8 mouse cellular contexts compared by ENCODE assay signal in genomic region chr13:19618841-19619215, GRCm38 (mm10). TPM values are rescaled to one million over a fixed set of nuclear protein-coding genes. Genes with fewer than 3 reads are reported as not detected.
A peak's percentile ranks its signal among the peaks of the same experiment; 100 is the strongest.
DNase-seq lines count a peak whose midpoint lies in the region; ATAC-seq lines count a peak whose summit lies in the region.

No protein-coding gene starts in this region.

- H3K4me2 ChIP-seq in hindbrain, embryonic 15.5 days: peak overlapping the region; percentile 81
- H3K4me2 ChIP-seq in midbrain, embryonic 13.5 days (replicated peaks): peak overlapping the region; percentile 70

- H3K9ac ChIP-seq in hindbrain, embryonic 15.5 days: peak overlapping the region; percentile 93
- peak overlapping the region; percentile 88 for H3K9ac ChIP-seq in midbrain, embryonic 13.5 days (replicated peaks)

- H3K9me3 ChIP-seq in hindbrain, embryonic 15.5 days: no peaks in the 10 kb centered on the region
- H3K9me3 ChIP-seq in midbrain, embryonic 13.5 days: no peaks in the 10 kb centered on the region

- peak overlapping the region; percentile 89 for H3K4me3 ChIP-seq in hindbrain, embryonic 15.5 days
- peak overlapping the region; percentile 91 for H3K4me3 ChIP-seq in midbrain, embryonic 13.5 days (replicated peaks)

- peak; percentile 25 for DNase-seq in gastrocnemius, adult 18-20 months (ENCODE audit: low spot score)
- DNase-seq in gastrocnemius, postnatal 14 days: no peak
- peak; percentile 1 for DNase-seq in thymus, postnatal 25 days
- no peak for DNase-seq in thymus, adult 18-20 months
- DNase-seq in ovary, postnatal 36 days (ENCODE audit: low spot score): no peak
- no peak for DNase-seq in adrenal gland, postnatal 14 days

- H3K4me1 ChIP-seq in hindbrain, embryonic 15.5 days (replicated peaks): peaks cover 26% of the 10 kb centered on the region
- peaks cover 30% of the 10 kb centered on the region for H3K4me1 ChIP-seq in midbrain, embryonic 13.5 days (replicated peaks)

- 1% methylated on average over 5 of the region's 5 CpGs for WGBS in hindbrain, embryonic 15.5 days
- WGBS in midbrain, embryonic 13.5 days: 3% methylated on average over 5 of the region's 5 CpGs

- H3K36me3 ChIP-seq in hindbrain, embryonic 15.5 days: no peaks in the 10 kb centered on the region
- 0 out of 2 replicates have a peak, but pooled peaks cover 3% of the 10 kb centered on the region for H3K36me3 ChIP-seq in midbrain, embryonic 13.5 days

- no peaks in the 10 kb centered on the region; the same call in 1 of the 2 replicates for H3K27me3 ChIP-seq in hindbrain, embryonic 15.5 days
- peaks cover 13% of the 10 kb centered on the region for H3K27me3 ChIP-seq in midbrain, embryonic 13.5 days

- intact Hi-C loops in gastrocnemius, postnatal 14 days (cut with DNase I; ENCODE audit: low total_unique reads): no loop called here

- H3K27ac ChIP-seq in hindbrain, embryonic 15.5 days (replicated peaks): peak overlapping the region; percentile 92
- peak overlapping the region; percentile 90 for H3K27ac ChIP-seq in midbrain, embryonic 13.5 days

- ATAC-seq in hindbrain, embryonic 15.5 days (ENCODE audit: low FRiP score, low read depth): peak; percentile 36; the same call in 1 of the 2 replicates
- ATAC-seq in midbrain, embryonic 13.5 days: peak; percentile 28

RNA-seq across cellular contexts. Expression of gene Epdr1, which starts 0.9 kb away (rescaled TPM):
- total RNA-seq in gastrocnemius, adult 18-20 months (2021): 100 to 1,000 TPM; 111 to 112 TPM
- total RNA-seq in gastrocnemius, postnatal 14 days (2021): 10 to 100 TPM; 69.7 to 70.8 TPM
- polyA plus RNA-seq in hindbrain, embryonic 15.5 days (2015; fragmentation: Nextera tagmentation; extraction: Ambion mirVana): 27.4 and 30.1 TPM in 2 replicates
- polyA plus RNA-seq in midbrain, embryonic 13.5 days (2015; fragmentation: Nextera tagmentation; extraction: Ambion mirVana): 16.3 and 18.2 TPM in 2 replicates
- total RNA-seq in adrenal gland, postnatal 14 days (2021): 13.4 and 15.6 TPM in 2 replicates

RNA-seq across cellular contexts. Expression of gene Sfrp4, which starts 4.1 kb away (rescaled TPM):
- total RNA-seq in gastrocnemius, adult 18-20 months (2021): 1 to 10 TPM; 1.8 to 3.6 TPM
- 10 to 100 TPM in 1 of 2 experiments, 1 to 10 TPM in 1; 6.4 to 13.8 TPM for total RNA-seq in gastrocnemius, postnatal 14 days (2021)
- polyA plus RNA-seq in hindbrain, embryonic 15.5 days (2015; fragmentation: Nextera tagmentation; extraction: Ambion mirVana): 3.1 and 4.9 TPM in 2 replicates
- 1.7 and 1.9 TPM in 2 replicates for polyA plus RNA-seq in midbrain, embryonic 13.5 days (2015; fragmentation: Nextera tagmentation; extraction: Ambion mirVana)
- total RNA-seq in adrenal gland, postnatal 14 days (2021): 2.8 and 3.7 TPM in 2 replicates

Comparison
In these comparisons a context has a peak if more than half of its experiments do, and no peak if none do; other contexts are left out.
1. DNase-seq: peak in gastrocnemius, adult 18-20 months (single experiment) and thymus, postnatal 25 days (single experiment); none in gastrocnemius, postnatal 14 days (single experiment), thymus, adult 18-20 months (0 of 2), ovary, postnatal 36 days (single experiment) and adrenal gland, postnatal 14 days (single experiment).